Mouse (Mus musculus): ENCODE results near the gene Rtn4rl1.

Gene Rtn4rl1

DNA sequence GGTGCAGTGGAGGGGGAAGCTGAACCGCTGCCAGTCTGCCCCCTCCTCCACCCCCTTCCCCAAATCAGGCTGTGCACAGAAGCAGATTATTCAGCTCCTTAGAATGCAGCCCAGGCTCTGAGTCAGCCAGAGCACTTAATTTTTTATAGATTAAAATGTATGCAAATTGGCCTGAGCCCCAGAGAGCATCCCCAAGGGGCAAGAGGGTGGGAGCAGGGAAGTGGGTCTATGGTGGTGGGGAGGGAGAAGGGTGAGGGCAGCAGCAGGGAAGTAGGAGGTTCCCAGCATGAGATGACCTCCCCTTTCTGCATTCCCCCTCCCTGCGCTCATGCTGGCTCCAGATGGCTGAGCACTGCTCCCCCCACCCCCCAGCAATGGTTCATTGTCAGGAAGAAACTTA lies 8.6 kb upstream of the Rtn4rl1 start:
- no peak for DNase-seq (ENCODE audit: low read depth, low spot score)

GRCm38 (mm10) chr11:75189713-75190370 lies 3.7 kb upstream of the Rtn4rl1 start:
- peak; percentile 58 for DNase-seq (ENCODE audit: low read depth, low spot score)

- peak; percentile 94 for DNase-seq (ENCODE audit: low read depth, low spot score)
Observed at GRCm38 (mm10) chr11:75190371-75190724, 3.2 kb upstream of the Rtn4rl1 start.

DNA sequence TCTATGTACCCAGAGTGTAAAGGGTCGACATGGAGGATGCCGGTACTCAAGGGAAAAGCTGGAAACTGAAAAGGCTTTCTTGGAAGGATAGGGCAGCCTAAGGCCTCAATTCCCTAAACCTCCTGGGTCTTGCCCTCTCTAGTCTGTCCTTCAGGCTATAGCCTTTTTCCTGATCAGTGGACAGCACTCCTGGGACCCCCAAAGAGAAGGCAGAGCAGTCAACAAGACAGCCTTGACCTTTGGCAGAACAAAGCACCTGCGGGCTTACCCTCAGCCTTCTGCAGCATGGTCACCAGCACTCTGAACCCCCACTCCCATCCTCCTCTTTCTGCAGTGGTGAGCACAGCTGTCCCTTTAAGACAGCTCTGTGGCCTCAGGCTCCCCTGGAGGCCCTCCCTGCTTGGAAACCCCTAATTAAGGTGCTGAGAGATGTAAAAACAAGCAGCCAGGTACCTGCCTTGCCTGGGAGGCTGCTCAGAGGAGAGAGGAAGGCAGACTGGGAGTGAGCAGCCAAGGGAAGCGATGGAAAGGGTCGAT lies 2.6 kb upstream of the Rtn4rl1 start, which contains the start of gene Dph1:
Dph1 (minus strand) TSS at position 337 of the 537 bp plus-strand sequence.
- no peak for DNase-seq (ENCODE audit: low read depth, low spot score)

DNA sequence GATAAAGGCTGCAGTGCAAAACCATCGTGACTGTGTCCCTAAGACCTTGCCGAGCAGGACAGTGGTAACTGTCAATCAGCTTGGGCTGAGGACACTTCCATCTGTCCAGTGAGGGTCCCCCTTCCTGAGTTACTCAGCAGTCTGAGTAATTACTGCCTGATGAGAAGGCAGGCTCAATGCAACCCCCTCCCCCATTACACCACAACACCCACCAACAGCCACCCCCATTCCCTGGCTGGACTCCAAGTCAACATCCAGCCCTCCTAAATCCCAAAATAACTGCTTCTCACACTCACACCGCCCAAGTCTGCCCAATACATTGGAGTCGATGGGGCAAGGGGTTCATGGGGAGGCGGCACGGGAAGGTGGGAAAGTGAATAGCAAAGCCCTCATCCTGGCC lies 1.7 kb upstream of the Rtn4rl1 start:
- DNase-seq (ENCODE audit: low read depth, low spot score) = no peak

DNA sequence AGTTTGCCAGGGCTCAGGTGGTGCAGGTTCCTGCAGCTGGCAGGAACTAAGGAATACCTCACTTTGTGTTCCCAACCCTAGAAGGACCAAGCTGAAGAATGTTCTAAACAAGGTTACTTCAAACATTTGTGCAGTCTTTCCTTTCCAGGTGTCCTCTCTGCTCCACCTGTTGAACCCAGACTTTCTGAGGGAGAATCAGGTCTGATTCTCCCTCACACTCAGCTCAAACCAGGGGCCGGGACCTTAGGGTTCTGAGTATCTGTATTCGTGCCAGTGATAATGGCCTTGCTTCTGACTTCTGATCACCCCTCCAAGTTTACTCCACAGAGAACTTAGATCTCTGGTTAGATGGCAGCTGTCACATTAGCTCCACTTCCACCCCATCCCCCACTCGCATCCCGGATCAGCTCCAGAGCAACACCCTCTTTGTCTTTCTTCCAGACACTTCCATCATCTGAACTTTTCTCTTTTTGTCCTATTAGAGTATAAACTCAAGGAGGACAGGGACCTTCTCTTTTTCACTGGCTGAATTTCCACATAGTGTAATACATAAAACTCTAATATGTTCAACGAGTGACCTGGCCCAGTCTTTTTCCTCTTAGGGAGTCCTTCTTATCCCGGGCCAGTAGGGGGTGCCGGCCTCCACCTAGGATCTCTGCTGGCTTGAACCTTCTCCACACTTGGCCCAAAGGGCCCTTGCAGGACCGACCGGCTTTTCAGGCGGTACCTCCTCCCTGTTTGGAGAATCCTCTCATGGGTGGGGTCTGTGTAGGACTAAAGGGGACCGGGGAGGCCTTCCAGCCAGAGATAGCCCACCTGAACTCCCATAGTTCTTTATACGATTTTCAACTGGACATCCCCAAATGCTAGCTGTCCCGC lies 1.0 kb upstream of the Rtn4rl1 start:
- DNase-seq (ENCODE audit: low read depth, low spot score) = peak; percentile 83

GRCm38 (mm10) chr11:75194121-75194849 lies 702 bp downstream of the Rtn4rl1 start:
- peak; percentile 50 for DNase-seq (ENCODE audit: low read depth, low spot score)

- DNase-seq (ENCODE audit: low read depth, low spot score) = peak; percentile 98
Observed at GRCm38 (mm10) chr11:75194850-75195461, 1.4 kb downstream of the Rtn4rl1 start.

GRCm38 (mm10) chr11:75196131-75196530 lies 2.5 kb downstream of the Rtn4rl1 start:
- no peak for DNase-seq (ENCODE audit: low read depth, low spot score)

DNA sequence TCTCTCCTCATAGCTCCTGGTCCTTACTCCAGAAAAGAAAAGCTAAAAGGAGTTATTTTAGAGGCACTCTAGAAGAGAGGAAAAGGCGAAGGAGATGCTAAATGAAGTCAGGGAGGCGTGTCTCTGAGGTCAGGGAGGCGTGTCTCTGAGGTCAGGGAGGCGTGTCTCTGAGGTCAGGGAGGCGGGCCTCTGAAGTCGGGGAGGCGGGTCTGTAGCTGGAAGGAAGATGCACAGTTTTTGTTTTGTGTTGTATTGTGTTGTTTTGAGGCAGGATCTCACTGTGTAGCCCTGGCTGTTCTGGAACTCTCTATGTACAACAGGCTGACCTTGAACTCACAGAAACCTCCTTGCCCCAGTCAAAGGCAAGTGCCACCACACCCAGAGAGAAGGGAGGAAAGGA lies 4.4 kb downstream of the Rtn4rl1 start:
- peak; percentile 56 for DNase-seq (ENCODE audit: low read depth, low spot score)

DNA sequence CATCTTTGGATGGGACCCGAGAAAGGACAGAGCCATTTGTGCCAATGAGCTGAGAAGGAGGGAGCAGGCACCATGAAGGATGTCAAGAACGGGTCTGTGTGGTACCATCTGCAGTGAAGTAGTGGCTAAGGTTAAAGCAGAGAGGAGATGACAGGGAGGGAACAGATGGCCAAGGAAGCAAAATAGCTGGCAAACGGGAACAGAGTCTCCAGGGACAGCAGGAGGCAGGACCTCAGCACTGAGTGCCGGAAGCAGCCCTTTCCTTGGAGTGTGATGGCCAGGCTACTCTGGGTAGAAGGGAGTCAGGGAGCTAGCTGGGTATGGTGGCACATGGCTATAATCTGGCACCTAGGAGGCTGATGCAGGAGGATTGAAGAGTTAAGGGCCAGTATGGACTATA lies 5.2 kb downstream of the Rtn4rl1 start:
- no peak for DNase-seq (ENCODE audit: low read depth, low spot score)

- DNase-seq (ENCODE audit: low read depth, low spot score) = no peak
Observed at GRCm38 (mm10) chr11:75199951-75200350, 6.4 kb downstream of the Rtn4rl1 start.

GRCm38 (mm10) chr11:75200935-75201334 lies 7.4 kb downstream of the Rtn4rl1 start:
- no peak for DNase-seq (ENCODE audit: low read depth, low spot score)

GRCm38 (mm10) chr11:75201721-75202120 lies 8.1 kb downstream of the Rtn4rl1 start:
- no peak for DNase-seq (ENCODE audit: low read depth, low spot score)

DNA sequence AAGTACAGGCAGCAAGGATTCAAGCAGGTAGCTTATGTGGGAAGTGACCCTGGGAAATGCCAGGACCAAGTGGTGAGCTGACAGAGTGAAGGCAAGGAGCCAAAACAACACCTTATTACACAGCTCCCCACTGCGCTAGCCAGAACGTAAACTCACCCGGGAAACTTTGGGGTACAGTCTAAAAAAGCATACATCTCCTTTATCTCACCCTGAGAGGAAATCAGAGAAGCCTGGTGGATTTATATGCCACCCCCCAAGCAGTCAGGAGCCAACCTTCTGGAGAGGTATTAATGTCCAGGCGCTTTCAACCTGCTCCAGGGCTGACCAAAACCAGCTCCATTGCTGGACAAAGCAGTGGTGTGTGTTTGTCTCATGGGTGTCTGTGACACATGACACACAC lies 10.3 kb downstream of the Rtn4rl1 start:
- DNase-seq (ENCODE audit: low read depth, low spot score) = no peak

- DNase-seq (ENCODE audit: low read depth, low spot score) = no peak
Observed at GRCm38 (mm10) chr11:75204472-75204871, 10.9 kb downstream of the Rtn4rl1 start.

GRCm38 (mm10) chr11:75206347-75206746 lies 12.8 kb downstream of the Rtn4rl1 start:
- no peak for DNase-seq (ENCODE audit: low read depth, low spot score)

- no peak for DNase-seq (ENCODE audit: low read depth, low spot score)
Observed at GRCm38 (mm10) chr11:75209363-75209762, 15.8 kb downstream of the Rtn4rl1 start.

- no peak for DNase-seq (ENCODE audit: low read depth, low spot score)
Observed at GRCm38 (mm10) chr11:75210093-75210492, 16.5 kb downstream of the Rtn4rl1 start.

GRCm38 (mm10) chr11:75210755-75211154 lies 17.2 kb downstream of the Rtn4rl1 start:
- no peak for DNase-seq (ENCODE audit: low read depth, low spot score)

GRCm38 (mm10) chr11:75212031-75212667 lies 18.6 kb downstream of the Rtn4rl1 start:
- DNase-seq (ENCODE audit: low read depth, low spot score) = no peak

Measured in ES-CJ7 (cell line).